Mouse (Mus musculus) embryonic facial prominence, embryonic 11.5 days (tissue): Measurements from ENCODE around the gene Cdkn3. TPM values are rescaled to one million over a fixed set of nuclear protein-coding genes. Genes with fewer than 3 reads are reported as not detected.
"Not testable (repeated sequence)": the region's sequence is repeated elsewhere in the genome, so short reads cannot be mapped to it uniquely, and the experiment has no call there.

Source experiments
- ATAC-seq: fragments of 200-750 bp; cut with Nextera tagmentation; replicated peaks from 2 replicates; pipeline ENCODE4 v1.8.0; 2017; ENCODE audit warnings: low read depth; ENCODE audit not compliant: insufficient number of reproducible peaks, low FRiP score, low TSS enrichment
- DNase-seq: peaks from one replicate; pipeline ENCODE4 v3.0.0-alpha.2; 2015; ENCODE audit warnings: low spot score
- H3K27ac ChIP-seq: fragments of 300-500 bp; sonication (generic); replicated peaks from 2 replicates; pipeline ENCODE4 v1.5.1; 2014; ENCODE audit warnings: mild to moderate bottlenecking, low read depth, low read length, control low read depth
- H3K27me3 ChIP-seq: fragments of 300-500 bp; sonication (generic); 2 replicates; pipeline ENCODE4 v1.6.1; 2014; ENCODE audit warnings: mild to moderate bottlenecking, low read length, moderate library complexity, mixed read lengths; ENCODE audit not compliant: control insufficient read depth, insufficient read depth
- H3K36me3 ChIP-seq: fragments of 300-500 bp; sonication (generic); replicated peaks from 2 replicates; pipeline ENCODE4 v1.6.1; 2014; ENCODE audit warnings: low read depth, mild to moderate bottlenecking, low read length, moderate library complexity, mixed read lengths; ENCODE audit not compliant: control insufficient read depth, insufficient read depth
- H3K4me1 ChIP-seq: fragments of 300-500 bp; sonication (generic); 2 replicates; pipeline ENCODE4 v1.6.1; 2014; ENCODE audit warnings: low read length, mixed read lengths; ENCODE audit not compliant: control insufficient read depth, insufficient read depth
- H3K4me2 ChIP-seq: fragments of 300-500 bp; sonication (generic); 2 replicates; pipeline ENCODE4 v1.6.1; 2014; ENCODE audit warnings: low read depth, mild to moderate bottlenecking, control low read depth, low read length, moderate library complexity
- H3K4me3 ChIP-seq: fragments of 300-500 bp; sonication (generic); 2 replicates; pipeline ENCODE4 v1.5.1; 2014; ENCODE audit warnings: low read depth, low read length, control low read depth
- H3K9ac ChIP-seq: fragments of 300-500 bp; sonication (generic); replicated peaks from 2 replicates; pipeline ENCODE4 v1.6.1; 2014; ENCODE audit warnings: mild to moderate bottlenecking, control low read depth, low read length
- H3K9me3 ChIP-seq: fragments of 300-500 bp; sonication (generic); replicated peaks from 2 replicates; pipeline ENCODE4 v1.6.1; 2016; ENCODE audit warnings: mild to moderate bottlenecking, low read length, inconsistent platforms, mixed read lengths; ENCODE audit not compliant: control insufficient read depth
- WGBS: fragments of 180-500 bp; shearing (Covaris S2); extraction: QIAGEN DNeasy Blood & Tissue Kit; methylation state at CpG from one replicate; pipeline ENCODE4 v1.1.7; 2014; 5-methylcytosine and 5-hydroxymethylcytosine counted together
- polyA plus RNA-seq: library from polyadenylated mRNA; unstranded; fragments of >200 nt; fragmentation: Nextera tagmentation; extraction: Ambion mirVana; gene quantifications from 2 replicates; pipeline ENCODE4 v1.2.1, GENCODE M21; 2014

Cdkn3 gene
- polyA plus RNA-seq, 1 experiment from 2014 or later = 47.5 TPM

DNA sequence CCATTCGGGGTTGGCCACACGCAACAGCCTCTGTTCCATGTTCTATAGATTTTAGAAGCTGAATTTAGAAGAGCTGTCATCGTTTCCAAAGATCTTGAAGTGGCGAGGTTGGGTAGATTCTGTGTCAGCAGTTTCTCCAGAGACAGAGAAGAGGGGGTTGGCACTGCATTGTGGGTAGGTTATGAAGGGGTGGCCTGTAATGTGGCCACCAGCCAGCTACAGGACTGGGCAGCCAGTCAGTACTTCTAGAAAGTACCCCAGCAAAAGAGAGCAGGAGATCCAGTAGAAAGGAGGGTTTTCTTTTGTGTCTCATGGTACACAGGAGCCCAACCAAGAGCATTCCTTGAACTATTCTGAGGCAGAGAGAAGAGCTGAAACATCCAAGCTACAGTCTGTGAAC, 24.0 kb upstream of the Cdkn3 start:
- H3K9ac ChIP-seq = no peak overlapping the region
- ATAC-seq (no peak), DNase-seq (no peak)
- no peaks in the 10 kb centered on the region for H3K36me3 ChIP-seq
- H3K27ac ChIP-seq = no peak overlapping the region
- 93% methylated on average over 4 of the region's 4 CpGs for WGBS
- no peak overlapping the region for H3K4me2 ChIP-seq
- no peaks in the 10 kb centered on the region for H3K4me1 ChIP-seq
- no peaks in the 10 kb centered on the region for H3K27me3 ChIP-seq
- H3K9me3 ChIP-seq = no peaks in the 10 kb centered on the region
- no peak overlapping the region for H3K4me3 ChIP-seq

- H3K4me2 ChIP-seq, H3K27me3 ChIP-seq, H3K9me3 ChIP-seq, H3K4me3 ChIP-seq, ATAC-seq, H3K9ac ChIP-seq, DNase-seq, H3K36me3 ChIP-seq, H3K27ac ChIP-seq, H3K4me1 ChIP-seq: not testable (repeated sequence)
These were observed 23.0 kb upstream of the Cdkn3 start for GRCm38 (mm10) chr14:46737346-46737745.

DNA sequence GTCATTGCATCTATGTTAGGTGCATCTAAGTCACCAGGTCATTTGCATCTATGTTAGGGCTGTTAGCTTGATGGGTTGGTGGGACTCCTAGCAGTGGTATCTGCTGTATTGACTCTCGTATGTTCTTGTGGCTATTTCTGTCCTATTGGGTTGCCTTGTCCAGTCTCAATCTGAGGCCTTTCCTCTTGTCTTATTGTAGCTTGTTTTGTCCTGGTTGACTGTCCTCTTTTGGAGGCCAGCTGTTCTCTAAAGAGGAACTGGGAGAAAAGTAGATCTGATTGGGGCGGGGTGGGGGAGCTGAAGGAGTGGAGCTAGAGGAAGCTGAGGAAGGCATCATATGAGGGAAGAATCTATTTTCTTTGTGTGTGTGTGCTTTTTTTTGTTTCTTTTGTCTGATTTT, 17.7 kb upstream of the Cdkn3 start:
- no peaks in the 10 kb centered on the region for H3K36me3 ChIP-seq
- H3K9ac ChIP-seq = no peak overlapping the region
- no peaks in the 10 kb centered on the region for H3K4me1 ChIP-seq
- 90% methylated on average over 2 of the region's 2 CpGs for WGBS
- ATAC-seq = no peak
- H3K4me3 ChIP-seq = no peak overlapping the region
- no peak for DNase-seq
- H3K27me3 ChIP-seq = no peaks in the 10 kb centered on the region
- no peak overlapping the region for H3K4me2 ChIP-seq
- H3K27ac ChIP-seq = no peak overlapping the region
- H3K9me3 ChIP-seq = no peaks in the 10 kb centered on the region

DNA sequence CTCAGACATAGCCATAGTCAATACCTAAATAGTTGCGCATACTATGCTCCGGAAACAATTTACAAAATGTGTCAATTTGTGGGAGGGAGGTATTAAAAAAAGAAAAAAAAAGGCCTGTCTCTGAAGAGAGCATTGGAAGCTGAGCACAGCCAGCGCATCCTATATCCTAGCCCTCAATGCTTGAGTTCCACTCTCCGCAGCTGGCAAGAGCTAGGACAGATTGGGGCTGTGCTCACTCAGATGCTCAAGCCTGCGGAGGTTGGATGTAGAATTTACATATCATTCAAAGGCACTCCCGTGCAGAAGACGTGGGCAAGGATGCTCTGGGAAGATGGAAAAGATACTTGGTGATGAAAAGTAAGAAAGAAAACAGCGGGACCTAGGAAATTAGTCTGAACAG, 14.9 kb upstream of the Cdkn3 start:
- no peak overlapping the region for H3K4me2 ChIP-seq
- no peak overlapping the region for H3K4me3 ChIP-seq
- 89% methylated on average over 8 of the region's 8 CpGs for WGBS
- H3K36me3 ChIP-seq = no peaks in the 10 kb centered on the region
- no peaks in the 10 kb centered on the region for H3K27me3 ChIP-seq
- no peak overlapping the region for H3K9ac ChIP-seq
- ATAC-seq = no peak
- no peaks in the 10 kb centered on the region for H3K4me1 ChIP-seq
- H3K27ac ChIP-seq = no peak overlapping the region
- H3K9me3 ChIP-seq = no peaks in the 10 kb centered on the region
- DNase-seq = no peak

- not testable (repeated sequence) for H3K9me3 ChIP-seq, H3K4me2 ChIP-seq, H3K9ac ChIP-seq, H3K36me3 ChIP-seq, H3K27ac ChIP-seq, ATAC-seq, H3K27me3 ChIP-seq, H3K4me1 ChIP-seq, DNase-seq, H3K4me3 ChIP-seq
- WGBS = 65% methylated on average over 8 of the region's 10 CpGs
These were observed 6.0 kb upstream of the Cdkn3 start for GRCm38 (mm10) chr14:46754371-46754770.

DNA sequence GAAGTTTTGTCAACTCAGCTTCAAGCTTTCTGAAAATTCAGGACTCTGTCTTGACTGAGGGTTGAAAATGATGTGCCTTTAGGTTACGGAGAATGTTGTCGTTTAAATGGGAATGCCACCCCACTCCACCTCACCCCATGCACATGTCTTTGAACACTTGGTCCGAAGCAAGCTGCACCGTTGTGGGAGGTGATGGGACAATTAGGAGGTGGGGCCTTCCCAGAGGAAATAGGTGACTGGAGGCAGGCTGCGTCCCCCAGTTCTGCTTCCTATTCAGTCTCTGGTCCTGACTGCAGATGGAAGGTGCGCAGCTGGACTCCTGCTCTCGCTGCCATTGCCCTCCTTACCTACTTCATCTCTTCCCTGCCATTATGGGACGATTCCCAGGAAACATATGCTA, 4.5 kb upstream of the Cdkn3 start:
- ATAC-seq (no peak), DNase-seq (no peak)
- no peak overlapping the region for H3K9ac ChIP-seq
- no peak overlapping the region for H3K4me3 ChIP-seq
- H3K36me3 ChIP-seq = no peaks in the 10 kb centered on the region
- H3K27me3 ChIP-seq = no peaks in the 10 kb centered on the region
- H3K4me2 ChIP-seq = no peak overlapping the region
- no peaks in the 10 kb centered on the region for H3K9me3 ChIP-seq
- WGBS = 87% methylated on average over 8 of the region's 8 CpGs
- no peaks in the 10 kb centered on the region for H3K4me1 ChIP-seq
- H3K27ac ChIP-seq = no peak overlapping the region

DNA sequence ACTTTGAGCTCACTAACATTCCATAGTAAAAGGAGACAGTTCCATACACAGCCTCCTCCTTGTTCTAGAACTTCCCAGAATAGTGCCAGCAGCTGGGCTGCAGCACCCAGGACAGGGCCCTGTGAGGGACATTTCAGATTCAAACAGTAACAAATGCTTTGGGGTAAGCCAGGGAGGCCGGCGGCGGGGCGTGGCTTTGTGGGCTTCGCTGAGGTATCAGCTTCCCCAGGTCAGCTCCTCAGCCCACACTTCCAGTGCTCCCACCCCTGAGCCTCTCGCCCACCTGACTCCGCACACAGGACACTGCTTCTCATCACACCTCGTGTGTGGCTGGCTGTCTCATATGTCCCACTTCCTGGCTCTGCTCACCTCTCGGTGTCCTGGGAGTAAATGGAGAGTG, 2.6 kb upstream of the Cdkn3 start:
- no peak overlapping the region for H3K27ac ChIP-seq
- no peak overlapping the region for H3K4me2 ChIP-seq
- peaks cover 3% of the 10 kb centered on the region; the same call in 1 of the 2 replicates for H3K4me1 ChIP-seq
- WGBS = 47% methylated on average over 9 of the region's 9 CpGs
- H3K9ac ChIP-seq = no peak overlapping the region
- DNase-seq (no peak), ATAC-seq (no peak)
- H3K9me3 ChIP-seq = no peaks in the 10 kb centered on the region
- no peaks in the 10 kb centered on the region for H3K27me3 ChIP-seq
- no peaks in the 10 kb centered on the region for H3K36me3 ChIP-seq
- H3K4me3 ChIP-seq = no peak overlapping the region

DNA sequence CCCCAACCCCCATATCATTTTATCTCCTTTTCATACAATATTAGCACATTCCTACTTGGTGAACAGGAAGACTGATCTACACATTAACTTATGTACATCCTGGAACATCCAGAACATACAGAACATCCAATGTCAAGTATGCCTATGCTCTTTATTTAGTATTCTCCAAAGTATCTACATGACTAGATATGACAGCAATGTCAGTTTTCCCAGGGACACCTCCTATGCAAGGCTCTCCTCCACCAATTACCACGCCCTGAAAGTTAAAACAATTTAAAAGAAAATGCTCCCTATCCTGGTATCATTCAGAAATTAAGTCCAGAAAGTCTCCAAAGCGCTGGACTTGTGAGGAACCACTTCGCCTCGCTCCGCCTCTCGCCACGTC, 379 bp upstream of the Cdkn3 start:
- DNase-seq = no peak

More for the DNA sequence above, 379 bp upstream of the Cdkn3 start:
- Histone ChIP-seq H3K4me3 (peak overlapping the region; percentile 67), H3K4me2 (peak overlapping the region; percentile 89), H3K9me3 (no peaks in the 10 kb centered on the region), H3K27me3 (no peaks in the 10 kb centered on the region), H3K4me1 (peaks cover 3% of the 10 kb centered on the region; the same call in 1 of the 2 replicates), H3K9ac (no peak overlapping the region), H3K36me3 (no peaks in the 10 kb centered on the region), H3K27ac (no peak overlapping the region)
- 1% methylated on average over 7 of the region's 7 CpGs for WGBS
- ATAC-seq = 0 out of 2 replicates have a peak, but pooled peaks have one; percentile 4
